In genomic region chr3:89195979-89196877, GRCm38 (mm10) we compare ENCODE assay signal across 1 mouse cellular context.
TF ChIP-seq lines count a peak whose summit lies in the region.

No protein-coding gene starts in this region.

TF ChIP-seq in CH12.LX, 34 proteins besides CTCF, POLR2A, EP300 and RAD21:
- TF ChIP-seq POLR2AphosphoS2 (IDR thresholded peaks at IDR 0.05; ENCODE audit: low read depth, low read length), result peak; percentile 30; the same call in 1 of the 2 replicates
- peak; percentile 25; the same call in 1 of the 2 replicates for TF ChIP-seq MEF2A (IDR thresholded peaks at IDR 0.05; ENCODE audit: borderline replicate concordance, low read depth, low read length)
- TF ChIP-seq BHLHE40 (IDR thresholded peaks at IDR 0.05; ENCODE audit: low read depth, low read length), result peak; percentile 66
- 0 out of 2 replicates have a peak, but pooled peaks have one; percentile 21 for TF ChIP-seq ETS1 (conservative IDR thresholded peaks at IDR 0.05; ENCODE audit: low read depth, low read length)
- TF ChIP-seq ZMIZ1 (IDR thresholded peaks at IDR 0.05; ENCODE audit: low read depth, low read length), result peak; percentile 71; the same call in 1 of the 2 replicates
- no peak; the same call in 1 of the 2 replicates for TF ChIP-seq CHD2 (IDR thresholded peaks at IDR 0.05; ENCODE audit: low read length)
- TF ChIP-seq ELF1 (IDR thresholded peaks at IDR 0.05; ENCODE audit: low read depth, low read length), result peak; percentile 22; the same call in 1 of the 2 replicates
- TF ChIP-seq MAX (IDR thresholded peaks at IDR 0.05; ENCODE audit: low read length), result peak; percentile 60; the same call in 1 of the 2 replicates
- no peak for TF ChIP-seq JUN (IDR thresholded peaks at IDR 0.05; ENCODE audit: insufficient read depth, low read depth, low read length)
- peak; percentile 62; the same call in 1 of the 2 replicates for TF ChIP-seq MAZ (IDR thresholded peaks at IDR 0.05; ENCODE audit: low read depth, low read length)
- peak; percentile 78 for TF ChIP-seq NRF1 (IDR thresholded peaks at IDR 0.05; ENCODE audit: low read depth, low read length)
- TF ChIP-seq TCF12 (IDR thresholded peaks at IDR 0.05; ENCODE audit: low read depth, low read length), result peak; percentile 77
- no peak for TF ChIP-seq PAX5 (IDR thresholded peaks at IDR 0.05; ENCODE audit: low read length)
- TF ChIP-seq E2F4 (IDR thresholded peaks at IDR 0.05; ENCODE audit: insufficient replicate concordance, low read depth, low read length), result no peak
- 0 out of 2 replicates have a peak, but pooled peaks have one; percentile 60 for TF ChIP-seq TBP (conservative IDR thresholded peaks at IDR 0.05; ENCODE audit: low read depth, low read length)
- peak; percentile 31; the same call in 1 of the 2 replicates for TF ChIP-seq SIN3A (IDR thresholded peaks at IDR 0.05; ENCODE audit: low read length)
- TF ChIP-seq HCFC1 (IDR thresholded peaks at IDR 0.05; ENCODE audit: low read depth, low read length), result peak; percentile 45; the same call in 1 of the 2 replicates
- no peak for TF ChIP-seq MYC (IDR thresholded peaks at IDR 0.05; ENCODE audit: low read depth, low read length)
- TF ChIP-seq ZNF384 (IDR thresholded peaks at IDR 0.05; ENCODE audit: low read depth, low read length), result no peak
- TF ChIP-seq NELFE (IDR thresholded peaks at IDR 0.05; ENCODE audit: low read depth, low read length), result peak; percentile 82
- TF ChIP-seq SMC3 (IDR thresholded peaks at IDR 0.05; ENCODE audit: low read depth, low read length), result peak; percentile 48
- no peak; the same call in 1 of the 2 replicates for TF ChIP-seq IRF4 (IDR thresholded peaks at IDR 0.05; ENCODE audit: low read depth, low read length)
